Mouse (Mus musculus) bone marrow macrophage, adult 2 months (primary cell): ENCODE measurements around the gene Phyhd1. TPM values are rescaled to one million over a fixed set of nuclear protein-coding genes. Genes with fewer than 3 reads are reported as not detected.

Experiments used
- H3K27ac ChIP-seq: 2 replicates; pipeline ENCODE4 v1.5.1; 2012; ENCODE audit warnings: low read depth, low read length; ENCODE audit not compliant: insufficient read depth
- H3K4me1 ChIP-seq: 2 replicates; pipeline ENCODE4 v1.6.1; 2012; ENCODE audit warnings: low read length; ENCODE audit not compliant: control insufficient read depth, insufficient read depth
- H3K4me3 ChIP-seq: 2 replicates; pipeline ENCODE4 v1.5.1; 2012; ENCODE audit warnings: mild to moderate bottlenecking, low read length, moderate library complexity; ENCODE audit not compliant: insufficient read depth
- CTCF ChIP-seq: IDR thresholded peaks from 2 replicates; pipeline ENCODE4 v1.5.1; 2012; ENCODE audit warnings: low read depth, mild to moderate bottlenecking, low read length, moderate library complexity
- POLR2A ChIP-seq: IDR thresholded peaks from 2 replicates; pipeline ENCODE4 v1.6.1; 2012; ENCODE audit warnings: mild to moderate bottlenecking, low read depth, low read length, borderline replicate concordance
- polyA plus RNA-seq: library from polyadenylated mRNA; stranded (reverse); fragments of >200 nt; gene quantifications from 2 replicates; pipeline ENCODE4 v1.2.4, GENCODE M21; 2012; ENCODE audit not compliant: missing spikeins, insufficient read depth, insufficient read length

Phyhd1 gene
- polyA plus RNA-seq, 1 experiment, result 8.2 TPM

GRCm38 (mm10) chr2:30242509-30242908, 23.5 kb upstream of the Phyhd1 start:
- Histone ChIP-seq H3K4me3 (no peak overlapping the region), H3K27ac (peak overlapping the region; percentile 61), H3K4me1 (peaks cover 40% of the 10 kb centered on the region)
- no peak for TF ChIP-seq CTCF
- TF ChIP-seq POLR2A, result no peak

DNA sequence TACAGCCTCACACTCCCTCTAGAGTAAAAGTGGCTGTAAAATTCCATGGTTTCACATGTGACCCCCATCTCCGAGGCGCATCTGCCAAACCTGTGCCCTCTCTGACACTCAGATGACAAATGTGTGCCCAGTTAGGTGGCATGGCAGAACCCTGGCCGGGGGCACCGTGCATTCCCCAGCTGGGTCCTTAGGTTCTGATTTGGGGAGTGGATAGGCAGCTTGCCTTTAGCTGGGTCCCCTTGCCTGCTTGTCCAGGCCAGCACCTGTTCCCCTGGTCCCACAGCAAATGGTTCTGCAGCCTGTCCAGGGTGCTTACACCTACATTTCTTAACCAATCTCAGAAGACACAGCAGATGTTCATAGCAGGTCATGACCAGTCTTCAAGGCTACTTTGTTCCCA, 22.6 kb upstream of the Phyhd1 start:
- Histone ChIP-seq H3K4me1 (peaks cover 40% of the 10 kb centered on the region), H3K27ac (peak overlapping the region; percentile 61), H3K4me3 (no peak overlapping the region)
- TF ChIP-seq POLR2A, result no peak
- no peak for TF ChIP-seq CTCF

- TF ChIP-seq POLR2A (no peak), CTCF (no peak)
- Histone ChIP-seq H3K27ac (no peak overlapping the region), H3K4me1 (peaks cover 31% of the 10 kb centered on the region), H3K4me3 (no peak overlapping the region)
These were observed 21.3 kb upstream of the Phyhd1 start for GRCm38 (mm10) chr2:30244595-30245178.

- TF ChIP-seq POLR2A (no peak), CTCF (no peak)
- H3K27ac ChIP-seq, result no peak overlapping the region
- H3K4me1 ChIP-seq, result peaks cover 36% of the 10 kb centered on the region
- H3K4me3 ChIP-seq, result no peak overlapping the region
These were observed 19.0 kb upstream of the Phyhd1 start for GRCm38 (mm10) chr2:30247036-30247435.

- no peak overlapping the region for H3K27ac ChIP-seq
- TF ChIP-seq POLR2A, result no peak
- no peak for TF ChIP-seq CTCF
- no peak overlapping the region for H3K4me3 ChIP-seq
- H3K4me1 ChIP-seq, result peaks cover 32% of the 10 kb centered on the region
These were observed 18.3 kb upstream of the Phyhd1 start for GRCm38 (mm10) chr2:30247681-30248080.

GRCm38 (mm10) chr2:30249182-30249581, 16.8 kb upstream of the Phyhd1 start:
- Histone ChIP-seq H3K4me3 (no peak overlapping the region), H3K4me1 (peaks cover 21% of the 10 kb centered on the region), H3K27ac (no peak overlapping the region)
- no peak for TF ChIP-seq POLR2A
- no peak for TF ChIP-seq CTCF

GRCm38 (mm10) chr2:30250166-30251128, 15.6 kb upstream of the Phyhd1 start:
- TF ChIP-seq POLR2A, result no peak
- TF ChIP-seq CTCF, result no peak
- Histone ChIP-seq H3K27ac (no peak overlapping the region), H3K4me1 (peaks cover 20% of the 10 kb centered on the region), H3K4me3 (no peak overlapping the region)

GRCm38 (mm10) chr2:30251417-30252104, 14.4 kb upstream of the Phyhd1 start:
- TF ChIP-seq POLR2A (no peak), CTCF (no peak)
- no peak overlapping the region for H3K4me3 ChIP-seq
- H3K27ac ChIP-seq, result no peak overlapping the region
- H3K4me1 ChIP-seq, result peaks cover 9% of the 10 kb centered on the region

- H3K4me3 ChIP-seq, result no peak overlapping the region
- peaks cover 6% of the 10 kb centered on the region for H3K4me1 ChIP-seq
These were observed 13.5 kb upstream of the Phyhd1 start for GRCm38 (mm10) chr2:30252521-30252920.

More at GRCm38 (mm10) chr2:30252521-30252920, 13.5 kb upstream of the Phyhd1 start:
- TF ChIP-seq CTCF, result no peak
- no peak for TF ChIP-seq POLR2A
- H3K27ac ChIP-seq, result no peak overlapping the region
